Mouse (Mus musculus) lung, postnatal 0 days (tissue): Measurements from ENCODE around the gene Zrsr2.

ENCODE experiments used
- CTCF ChIP-seq: IDR thresholded peaks from 2 replicates; pipeline ENCODE4 v1.5.1; 2016; ENCODE audit warnings: antibody characterized with exemption, mild to moderate bottlenecking
- EP300 ChIP-seq: IDR thresholded peaks from 2 replicates; pipeline ENCODE4 v1.6.1; 2016; ENCODE audit warnings: antibody characterized with exemption, mild to moderate bottlenecking, control low read depth

DNA sequence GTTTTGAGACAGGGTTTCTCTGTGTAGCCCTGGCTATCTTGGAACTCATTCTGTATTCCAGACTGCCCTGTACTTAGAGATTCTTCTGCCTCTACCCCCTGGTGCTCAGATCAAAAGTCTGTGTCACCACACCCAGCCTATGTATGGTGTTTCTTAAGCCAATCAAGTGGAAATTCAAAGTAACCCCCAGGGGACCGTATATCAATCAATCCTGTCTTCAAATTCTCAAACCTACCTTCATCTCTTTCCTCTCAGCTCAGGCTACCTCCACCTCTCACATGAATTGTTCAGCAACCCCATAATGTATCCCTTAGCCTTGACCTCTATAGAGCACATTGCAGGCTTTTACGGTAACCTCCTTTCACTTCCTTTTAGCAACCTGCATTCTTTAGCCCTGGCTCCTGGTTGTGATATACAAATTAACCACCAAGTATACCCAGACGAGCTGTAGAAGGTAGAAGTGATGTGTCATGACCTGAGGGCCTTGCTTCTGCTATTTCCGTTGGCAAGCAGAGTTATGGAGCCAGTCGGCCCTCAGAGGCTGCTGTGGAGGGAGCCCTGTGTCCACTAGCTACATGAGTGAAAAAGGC, 58.9 kb downstream of the Zrsr2 start:
- no peak for TF ChIP-seq CTCF
- TF ChIP-seq EP300 = no peak
